Mouse (Mus musculus) CH12.LX (cell line): ENCODE results near the gene Hps4. TPM values are rescaled to one million over a fixed set of nuclear protein-coding genes. Genes with fewer than 3 reads are reported as not detected.

Source experiments
- DNase-seq: peaks from one replicate; pipeline ENCODE4 v3.0.0-alpha.2; 2013; ENCODE audit errors: extremely low read depth
- H3K27ac ChIP-seq: 2 replicates; pipeline ENCODE4 v1.5.1; 2012; ENCODE audit warnings: low read depth, mild to moderate bottlenecking, control low read depth, moderate library complexity; ENCODE audit not compliant: insufficient read depth
- H3K27me3 ChIP-seq: replicated peaks from 2 replicates; pipeline ENCODE3; 2012; ENCODE audit warnings: inconsistent platforms
- H3K36me3 ChIP-seq, 2 experiments: replicated peaks in 1 of 2; 2 replicates each; pipeline versions ENCODE3 to v1.6.1; 2012; ENCODE audit warnings: inconsistent platforms in 1 of 2, low read length in 1 of 2, mild to moderate bottlenecking in 1 of 2, mixed read lengths in 1 of 2, moderate library complexity in 1 of 2; ENCODE audit not compliant: control insufficient read depth in 1 of 2, insufficient read depth in 1 of 2
- H3K4me1 ChIP-seq, 2 experiments: 2 replicates each; pipeline ENCODE4 v1.6.1; 2012; ENCODE audit warnings: inconsistent platforms in 1 of 2, moderate library complexity in 1 of 2; ENCODE audit not compliant: insufficient read depth in 2 of 2, control insufficient read depth in 1 of 2
- H3K4me2 ChIP-seq: 2 replicates; pipeline ENCODE4 v1.6.1; 2012; ENCODE audit warnings: low read depth, mild to moderate bottlenecking, control low read depth; ENCODE audit not compliant: poor library complexity, insufficient read depth, severe bottlenecking
- H3K4me3 ChIP-seq, 3 experiments: fragments of 150-350 bp in 1 of 3; sonication (generic) in 1 of 3; replicated peaks in 1 of 3; 2 replicates each; pipeline versions ENCODE3 to v1.5.1; 2011 to 2012; ENCODE audit warnings: low read depth in 2 of 3, low read length in 2 of 3, mild to moderate bottlenecking in 2 of 3, moderate library complexity in 2 of 3, control low read depth in 1 of 3, improper control_type of control experiment in 1 of 3, inconsistent platforms in 1 of 3, mixed read lengths in 1 of 3; ENCODE audit not compliant: poor library complexity in 1 of 3
- H3K79me2 ChIP-seq: replicated peaks from 2 replicates; pipeline ENCODE4 v1.6.1; 2012; ENCODE audit warnings: mild to moderate bottlenecking, moderate library complexity; ENCODE audit not compliant: control insufficient read depth, poor library complexity, insufficient read depth, severe bottlenecking; ENCODE audit errors: extremely low read depth
- H3K9ac ChIP-seq: 2 replicates; pipeline ENCODE4 v1.6.1; 2012; ENCODE audit warnings: low read depth, mild to moderate bottlenecking, control low read depth, moderate library complexity; ENCODE audit not compliant: insufficient read depth
- H3K9me3 ChIP-seq: replicated peaks from 2 replicates; pipeline ENCODE3; 2012; ENCODE audit warnings: low read length, inconsistent platforms, mixed read lengths
- CHD1 ChIP-seq: IDR thresholded peaks from 2 replicates; pipeline ENCODE4 v1.6.1; 2012; ENCODE audit warnings: low read depth, low read length, improper control_type of control experiment, inconsistent platforms
- ELF1 ChIP-seq: IDR thresholded peaks from 2 replicates; pipeline ENCODE4 v1.6.1; 2014; ENCODE audit warnings: low read depth, mild to moderate bottlenecking, inconsistent platforms, low read length, improper control_type of control experiment
- GABPA ChIP-seq: IDR thresholded peaks from 2 replicates; pipeline ENCODE4 v1.6.1; 2012; ENCODE audit warnings: low read depth, low read length, improper control_type of control experiment, inconsistent platforms; ENCODE audit not compliant: insufficient replicate concordance
- HCFC1 ChIP-seq: IDR thresholded peaks from 2 replicates; pipeline ENCODE4 v1.6.1; 2012; ENCODE audit warnings: low read depth, mild to moderate bottlenecking, inconsistent platforms, low read length, improper control_type of control experiment
- KAT2A ChIP-seq: IDR thresholded peaks from 2 replicates; pipeline ENCODE4 v1.6.1; 2012; ENCODE audit warnings: low read length, improper control_type of control experiment, inconsistent platforms; ENCODE audit not compliant: insufficient replicate concordance
- MAX ChIP-seq: IDR thresholded peaks from 2 replicates; pipeline ENCODE4 v1.6.1; 2011; ENCODE audit warnings: low read length, improper control_type of control experiment
- MEF2A ChIP-seq: IDR thresholded peaks from 2 replicates; pipeline ENCODE4 v1.6.1; 2014; ENCODE audit warnings: low read depth, mild to moderate bottlenecking, inconsistent platforms, low read length, improper control_type of control experiment, borderline replicate concordance
- NRF1 ChIP-seq: IDR thresholded peaks from 2 replicates; pipeline ENCODE4 v1.6.1; 2014; ENCODE audit warnings: low read depth, mild to moderate bottlenecking, inconsistent platforms, low read length, improper control_type of control experiment, moderate library complexity
- POLR2AphosphoS2 ChIP-seq: IDR thresholded peaks from 2 replicates; pipeline ENCODE4 v1.6.1; 2011; ENCODE audit warnings: low read depth, low read length, improper control_type of control experiment
- RCOR1 ChIP-seq: conservative IDR thresholded peaks from 2 replicates; pipeline ENCODE4 v1.6.1; 2012; ENCODE audit warnings: low read depth, mild to moderate bottlenecking, inconsistent platforms, low read length, improper control_type of control experiment
- TBP ChIP-seq: conservative IDR thresholded peaks from 2 replicates; pipeline ENCODE4 v1.6.1; 2011; ENCODE audit warnings: low read depth, low read length, improper control_type of control experiment
- TCF12 ChIP-seq: IDR thresholded peaks from 2 replicates; pipeline ENCODE4 v1.6.1; 2014; ENCODE audit warnings: low read depth, mild to moderate bottlenecking, inconsistent platforms, low read length, improper control_type of control experiment
- dilution Hi-C: fragments of 300-500 bp; cut with MboI; formaldehyde crosslinking; loops from 2 replicates; pipeline ENCODE4 v1.14.3; 2020; ENCODE audit warnings: low sequenced_read_pairs; ENCODE audit not compliant: extremely low pct_unique_long_range_greater_than_20kb, extremely low pct_ligation_motif_present
- in situ Hi-C: fragments of 300-500 bp; cut with MboI; formaldehyde crosslinking; loops from 3 replicates; pipeline ENCODE4 v1.14.3; 2019; ENCODE audit warnings: low sequenced_read_pairs, low pct_ligation_motif_present, low pct_unique_long_range_greater_than_20kb, mixed read lengths
- polyA plus RNA-seq: library from polyadenylated mRNA; unstranded; fragments of >175 nt; gene quantifications from 2 replicates; pipeline ENCODE4 v1.2.1, GENCODE M21; 2012; ENCODE audit warnings: low read depth; ENCODE audit not compliant: insufficient read length
- total RNA-seq, 2 experiments: library from RNA; depleted of rRNA; stranded (reverse); fragments of 300-350 nt in 1 of 2; fragments of >200 nt in 1 of 2; gene quantifications; 2 replicates each; pipeline ENCODE4 v1.2.3; 2012 to 2014

Gene Hps4
- total and polyA plus RNA-seq, 3 experiments: 10.0 to 23.0 (median 18.3) TPM

DNA sequence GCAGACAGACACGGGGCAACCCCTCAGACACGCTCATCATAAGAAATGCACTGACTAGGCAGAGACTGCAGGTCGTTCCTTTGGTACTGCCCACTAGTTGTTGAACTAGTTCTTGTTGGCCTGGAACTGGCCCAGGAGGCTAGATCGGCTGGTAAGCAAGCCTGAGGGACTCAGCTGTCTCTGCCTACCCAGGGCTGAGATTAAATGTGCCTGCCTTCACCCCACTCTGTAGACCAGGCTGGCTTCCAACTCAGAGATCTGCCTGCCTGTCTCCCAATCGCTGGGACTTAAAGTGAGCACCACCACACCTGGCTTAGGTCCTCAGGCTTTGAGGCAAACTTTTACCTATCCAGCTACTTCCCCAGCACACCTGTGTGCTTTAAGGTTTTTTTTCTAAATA lies 22.5 kb upstream of the Hps4 start:
- Histone ChIP-seq H3K27ac (no peak overlapping the region), H3K9ac (no peak overlapping the region), H3K4me2 (no peak overlapping the region), H3K9me3 (peaks cover 4% of the 10 kb centered on the region), H3K79me2 (no peaks in the 10 kb centered on the region), H3K4me1 (peaks cover 3 to 14% of the 10 kb centered on the region in 2 experiments; a peak in 2 of 4 replicates)
- dilution Hi-C loops: no loop called here
- in situ Hi-C loops: loop anchor here (10.0 kb wide), 1 partner anchor 46 kb away; the partner anchor contains the start of gene Tpst2
- TF ChIP-seq HCFC1: no peak
- TF ChIP-seq, all 38 proteins: peak for 0
- no peak for DNase-seq
- Histone ChIP-seq H3K36me3 (peaks cover 0 to 11% of the 10 kb centered on the region in 2 experiments), H3K4me3 (no peak overlapping the region), H3K27me3 (peaks cover 26% of the 10 kb centered on the region)

GRCm38 (mm10) chr5:112320936-112321335 lies 21.9 kb upstream of the Hps4 start:
- in situ Hi-C loops: loop anchor here (10.0 kb wide), 1 partner anchor 46 kb away; the partner anchor contains the start of gene Tpst2
- TF ChIP-seq NRF1: no peak
- TF ChIP-seq TCF12: no peak
- TF ChIP-seq TBP: no peak
- TF ChIP-seq RCOR1: no peak
- TF ChIP-seq MAX: no peak
- no peak for TF ChIP-seq ELF1
- no peak for TF ChIP-seq CHD1

GRCm38 (mm10) chr5:112321376-112321775 lies 21.5 kb upstream of the Hps4 start:
- Histone ChIP-seq H3K9ac (no peak overlapping the region), H3K4me3 (no peak overlapping the region), H3K27me3 (peaks cover 26% of the 10 kb centered on the region), H3K36me3 (peaks cover 0 to 1% of the 10 kb centered on the region in 2 experiments), H3K9me3 (peaks cover 4% of the 10 kb centered on the region), H3K4me1 (peaks cover 3 to 17% of the 10 kb centered on the region in 2 experiments; a peak in 2 of 4 replicates), H3K4me2 (no peak overlapping the region), H3K79me2 (0 out of 2 replicates have a peak, but pooled peaks cover 1% of the 10 kb centered on the region), H3K27ac (no peak overlapping the region)
- dilution Hi-C loops: no loop called here
- no peak for TF ChIP-seq KAT2A
- TF ChIP-seq RCOR1: no peak
- TF ChIP-seq TCF12: no peak
- TF ChIP-seq MEF2A: no peak
- TF ChIP-seq POLR2AphosphoS2: no peak
- no peak for TF ChIP-seq GABPA
- in situ Hi-C loops: loop anchor here (10.0 kb wide), 1 partner anchor 47 kb away; the partner anchor contains the start of gene Tpst2
- DNase-seq: no peak

More at GRCm38 (mm10) chr5:112320936-112321335, 21.9 kb upstream of the Hps4 start:
- H3K36me3 ChIP-seq: peaks cover 0 to 6% of the 10 kb centered on the region in 2 experiments
- no peak overlapping the region for H3K27ac ChIP-seq
- dilution Hi-C loops: no loop called here
- DNase-seq: no peak
- H3K4me2 ChIP-seq: no peak overlapping the region
- peaks cover 26% of the 10 kb centered on the region for H3K27me3 ChIP-seq
- peaks cover 4% of the 10 kb centered on the region for H3K9me3 ChIP-seq
- no peak overlapping the region for H3K4me3 ChIP-seq
- H3K79me2 ChIP-seq: no peaks in the 10 kb centered on the region
- peaks cover 3 to 17% of the 10 kb centered on the region in 2 experiments; a peak in 2 of 4 replicates for H3K4me1 ChIP-seq
- H3K9ac ChIP-seq: no peak overlapping the region
